Mouse (Mus musculus): ENCODE results near the gene Vmn1r170.
"Not testable (repeated sequence)": the region's sequence is repeated elsewhere in the genome, so short reads cannot be mapped to it uniquely, and the experiment has no call there.

Vmn1r170 gene

GRCm38 (mm10) chr7:23605875-23606274, at the start of gene Vmn1r170:
Vmn1r170 (plus strand) TSS chr7:23606175.
- DNase-seq (ENCODE audit: low read depth, low spot score) = not testable (repeated sequence)

- not testable (repeated sequence) for DNase-seq (ENCODE audit: low read depth, low spot score)
These were observed 30.7 kb upstream of the Vmn1r170 start, which contains the start of gene Vmn1r169 for GRCm38 (mm10) chr7:23575226-23575625. Vmn1r169 (plus strand) TSS chr7:23575526.

GRCm38 (mm10) chr7:23630422-23630821, 24.4 kb downstream of the Vmn1r170 start, which contains the start of gene Vmn1r171:
Vmn1r171 (plus strand) TSS chr7:23630722.
- DNase-seq (ENCODE audit: low read depth, low spot score) = no peak

Measured in skeletal muscle tissue, adult 2 months (tissue).